Mouse (Mus musculus) layer of hippocampus, adult 11-12 months (tissue): ENCODE measurements at regions not wholly inside any gene's neighbourhood (a gene's known extent, or its start where the extent isn't known, plus 50 kb on each side); places are given as distances from the start of the nearest gene placed in this dataset.

Source experiments
- DNase-seq: peaks from one replicate; pipeline ENCODE4 v3.0.0; 2022; ENCODE audit warnings: low spot score

DNA sequence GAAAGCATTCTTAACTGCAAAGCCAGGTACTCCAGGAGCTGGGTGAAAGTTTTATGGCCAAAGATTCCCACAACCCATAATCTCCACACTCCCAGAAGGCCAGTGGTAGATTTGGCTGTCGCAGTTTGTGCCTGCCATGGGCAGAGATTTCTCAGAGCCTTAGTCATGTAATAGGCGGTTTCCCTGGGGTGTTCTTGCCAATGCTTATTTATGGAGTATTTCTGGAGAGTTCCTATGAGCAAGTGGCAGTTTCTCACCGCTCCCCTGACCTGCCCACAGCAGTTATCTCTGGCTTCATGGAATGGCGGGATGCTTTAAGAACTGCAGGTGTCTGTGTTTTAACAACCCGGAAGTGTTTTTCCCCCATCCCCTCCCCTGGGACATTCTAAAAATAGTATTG lies 179.8 kb downstream of the 4933412E24Rik start:
- DNase-seq, result no peak

DNA sequence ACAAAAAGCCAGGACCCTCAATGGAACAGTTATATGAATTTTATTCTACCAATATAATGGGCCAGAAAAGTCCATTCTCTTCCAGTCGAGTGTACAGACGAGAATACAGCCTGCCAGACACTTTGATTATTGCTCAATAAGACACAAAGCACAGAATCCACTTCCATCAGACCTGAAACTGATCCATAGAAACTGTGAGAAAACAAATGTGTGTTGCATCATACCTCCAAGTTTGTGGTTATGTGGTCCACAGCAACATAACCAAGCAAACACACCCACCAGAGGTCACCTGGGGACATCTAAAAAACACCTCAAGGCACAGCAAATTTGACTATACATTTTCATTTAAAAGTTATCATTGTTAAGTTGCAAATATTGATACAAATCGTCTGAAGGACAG lies 183.2 kb downstream of the 4933412E24Rik start:
- no peak for DNase-seq

DNA sequence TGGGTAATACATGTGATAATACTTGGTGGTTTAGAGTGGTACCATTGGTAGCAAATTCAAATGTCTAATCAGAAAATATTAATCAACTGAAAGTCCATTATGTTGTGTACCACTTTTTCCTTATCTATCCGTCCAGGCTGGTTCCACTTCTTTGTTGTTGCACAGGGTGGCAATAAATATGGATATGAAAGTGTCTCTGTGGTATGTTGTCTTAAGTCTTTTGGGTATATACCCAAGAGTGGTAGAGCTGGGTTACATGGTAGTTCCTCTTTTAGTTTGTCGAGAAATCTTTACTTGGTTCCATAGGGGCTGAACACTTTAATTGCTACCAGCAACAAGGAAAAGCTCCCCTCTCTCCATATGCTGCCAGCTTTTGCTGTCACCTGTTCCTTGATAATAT lies 184.9 kb downstream of the 4933412E24Rik start:
- no peak for DNase-seq

DNA sequence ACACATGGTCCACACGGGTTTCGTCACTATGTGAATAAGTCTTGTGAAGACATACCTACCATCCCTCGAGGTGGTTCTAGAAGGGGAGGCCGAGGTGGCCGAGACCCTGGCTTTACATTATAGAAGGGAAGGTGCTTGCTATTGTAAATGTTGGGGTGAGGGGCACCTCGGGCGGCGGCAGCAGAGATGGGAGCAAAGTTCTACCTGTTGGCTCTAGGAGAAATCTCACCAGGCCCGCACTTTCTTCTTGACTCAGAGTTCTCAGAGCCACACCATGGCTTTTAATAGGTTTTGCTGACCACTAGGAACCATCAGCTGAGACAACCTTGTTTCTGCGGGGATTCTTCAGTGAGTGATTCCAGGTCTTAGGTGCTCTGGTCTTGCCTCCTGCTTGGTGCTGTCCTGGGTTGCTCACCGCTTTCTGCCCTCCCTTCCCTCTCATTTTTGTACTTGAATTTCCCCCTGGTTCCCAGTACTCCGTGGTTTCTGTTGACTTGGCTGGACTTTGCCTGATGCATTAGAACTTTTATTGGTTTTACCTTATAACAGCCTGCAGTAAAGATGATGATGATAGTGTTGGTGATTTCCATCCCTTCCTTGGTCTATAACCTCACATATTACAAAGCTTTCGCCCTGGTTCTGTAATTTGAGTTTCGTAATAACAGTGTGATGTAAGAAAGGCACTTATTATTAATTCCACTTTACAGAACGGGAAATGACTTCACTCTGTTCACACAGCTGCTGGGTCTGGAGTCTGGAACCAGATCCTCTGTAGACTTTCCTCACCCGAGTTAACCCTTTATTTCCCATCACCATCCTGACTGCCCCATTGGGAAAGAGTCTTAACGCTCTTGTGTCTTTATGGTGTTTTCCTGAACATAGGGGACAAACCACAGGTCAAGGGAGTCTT lies 185.6 kb downstream of the 4933412E24Rik start:
- DNase-seq, result no peak

DNA sequence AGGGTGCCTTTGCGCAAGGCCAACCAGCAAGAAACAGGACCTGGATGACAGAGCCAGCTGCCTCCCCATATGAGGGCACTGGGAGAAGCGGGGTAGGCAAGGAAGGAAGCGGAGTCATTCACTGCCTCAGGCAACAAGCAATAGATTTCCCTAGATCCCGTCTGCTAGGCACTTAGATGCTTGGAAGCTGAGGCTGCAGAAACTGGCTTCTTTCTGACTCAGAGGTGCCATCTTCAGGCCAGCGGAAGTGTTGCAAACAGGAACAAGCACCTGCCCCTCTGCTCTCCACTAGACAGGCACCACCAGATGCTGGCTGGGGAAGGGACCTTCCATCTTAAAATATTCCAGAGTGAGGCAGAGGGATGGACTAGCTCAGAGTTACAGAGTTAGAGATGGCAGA lies 188.0 kb downstream of the 4933412E24Rik start:
- peak; percentile 82 for DNase-seq

DNA sequence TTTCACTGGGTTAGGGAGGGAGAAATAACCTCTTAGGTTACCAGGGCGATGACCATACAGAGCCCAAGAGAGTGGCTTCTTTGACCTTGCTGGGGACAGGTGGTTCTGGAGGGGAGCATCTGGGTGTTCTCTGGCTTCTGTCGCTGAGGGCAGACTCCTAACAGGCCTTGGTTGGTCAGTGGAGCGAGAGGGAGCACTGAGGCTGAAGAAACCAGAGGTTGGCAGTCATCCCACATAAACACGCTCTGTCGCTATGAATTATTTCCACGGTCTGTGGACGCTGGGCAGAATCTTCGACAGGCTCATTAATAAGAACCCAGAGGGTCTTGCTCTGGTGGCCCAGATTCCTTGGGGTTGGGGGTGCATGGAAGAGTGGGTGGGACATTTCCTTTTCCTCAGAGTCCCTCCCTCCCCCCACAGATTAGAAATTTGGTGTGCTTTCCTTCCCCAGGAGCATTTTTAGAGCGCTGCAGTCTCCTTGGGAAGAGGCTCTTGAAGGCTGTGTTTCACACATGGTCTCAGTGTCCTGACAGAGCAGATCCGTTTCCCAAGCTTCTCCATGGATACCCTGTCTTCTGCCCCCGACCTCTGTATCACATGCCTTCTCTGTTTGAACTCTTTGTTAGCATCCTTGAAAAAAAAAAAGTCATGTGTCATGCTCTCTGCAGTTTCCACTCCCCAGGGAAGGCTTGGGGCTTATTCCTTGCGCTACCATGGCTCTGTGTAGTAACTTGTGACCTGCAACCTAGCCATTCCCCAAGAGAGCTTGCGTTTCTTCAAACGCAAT lies 190.1 kb downstream of the 4933412E24Rik start:
- DNase-seq, result no peak

DNA sequence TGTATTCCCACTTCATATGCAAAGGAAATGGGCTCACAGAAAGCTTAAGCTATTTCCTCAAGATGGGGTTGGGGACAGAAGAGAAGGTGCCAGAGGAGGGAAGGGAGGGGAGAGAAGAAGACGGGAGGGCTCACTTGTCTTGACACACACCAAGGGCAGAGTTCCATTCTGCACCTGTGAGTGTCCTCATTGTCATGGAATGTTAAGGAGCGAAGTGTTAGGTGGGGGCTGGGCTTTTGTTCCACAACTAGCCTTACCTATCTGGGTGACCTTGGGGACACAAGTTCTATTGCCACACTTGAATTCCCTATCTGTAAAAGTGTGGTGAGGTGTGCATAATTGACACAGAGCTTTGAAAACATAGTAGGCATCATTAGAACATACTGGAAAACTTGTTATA lies 192.5 kb downstream of the 4933412E24Rik start:
- no peak for DNase-seq

DNA sequence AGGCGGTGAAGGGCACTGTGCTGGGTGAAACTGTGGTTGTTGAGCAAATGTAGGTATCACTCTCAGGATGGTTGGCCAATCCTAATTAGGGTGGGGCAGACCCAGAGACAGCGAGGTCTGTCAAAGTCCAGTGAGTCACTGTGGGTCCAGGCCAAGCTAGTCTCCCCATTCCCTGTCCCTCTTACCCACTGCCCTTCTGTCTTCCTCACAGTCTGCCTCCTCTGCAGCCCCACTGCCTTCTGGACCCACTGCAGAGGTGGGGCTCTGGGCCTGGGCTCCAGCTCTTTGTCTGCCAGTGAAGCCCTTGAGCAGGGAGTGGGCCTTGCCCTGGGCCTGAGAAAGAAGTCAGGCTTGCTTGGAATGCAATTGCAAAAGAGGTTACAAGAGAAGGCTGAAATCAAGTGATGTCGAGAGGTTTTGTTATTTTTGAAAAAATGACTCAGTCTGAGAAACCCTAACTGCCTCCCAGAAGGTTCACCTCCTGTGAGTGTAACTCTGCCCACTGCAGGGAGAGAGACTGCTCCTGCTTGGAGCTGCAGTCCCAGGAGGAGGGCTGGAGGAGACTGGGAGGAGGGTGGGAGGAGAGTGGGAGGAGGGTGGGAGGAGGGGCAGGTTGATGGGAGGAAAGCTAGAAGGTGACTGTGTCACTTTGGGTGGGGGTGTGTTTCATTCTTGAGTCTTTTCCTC lies 193.3 kb downstream of the 4933412E24Rik start:
- DNase-seq, result no peak

DNA sequence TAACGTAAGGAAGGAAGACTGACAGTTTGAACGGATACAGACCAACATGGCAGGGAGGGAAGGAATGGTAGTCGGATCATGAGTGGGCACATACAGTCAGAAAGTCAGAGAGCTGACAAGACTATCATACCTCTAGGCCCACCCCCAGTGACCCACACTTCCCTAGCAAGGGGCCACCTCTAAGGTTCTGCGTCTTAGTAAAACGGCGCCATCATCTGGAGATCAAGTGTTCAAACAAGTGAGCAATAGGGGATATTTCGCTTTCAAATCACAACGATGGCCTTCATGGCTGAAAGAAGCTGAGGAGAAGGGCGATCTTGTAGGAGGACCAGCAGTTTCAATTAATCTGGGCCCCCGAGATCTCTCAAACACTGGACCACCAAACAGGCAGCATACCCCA lies 196.1 kb downstream of the 4933412E24Rik start:
- DNase-seq, result no peak

DNA sequence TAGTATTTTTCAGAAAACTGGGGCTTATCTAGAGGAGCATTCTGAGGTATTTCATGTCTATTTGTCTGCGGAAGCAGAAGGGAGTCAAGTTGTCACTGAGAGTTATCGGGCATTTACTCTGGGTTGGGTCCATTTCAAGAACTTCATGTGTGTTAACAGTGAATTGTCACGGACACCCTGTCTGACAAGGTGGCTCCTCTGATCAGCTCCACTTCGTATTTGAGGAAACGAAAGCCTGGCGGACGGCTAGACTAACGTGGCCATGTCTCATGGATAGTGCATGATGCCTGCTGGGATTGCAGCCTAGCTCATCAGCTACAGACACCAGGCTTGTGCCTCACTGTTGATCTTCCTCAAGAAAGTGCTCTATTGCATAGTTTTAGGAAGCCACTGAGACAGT lies 200.4 kb downstream of the 4933412E24Rik start:
- DNase-seq, result no peak

DNA sequence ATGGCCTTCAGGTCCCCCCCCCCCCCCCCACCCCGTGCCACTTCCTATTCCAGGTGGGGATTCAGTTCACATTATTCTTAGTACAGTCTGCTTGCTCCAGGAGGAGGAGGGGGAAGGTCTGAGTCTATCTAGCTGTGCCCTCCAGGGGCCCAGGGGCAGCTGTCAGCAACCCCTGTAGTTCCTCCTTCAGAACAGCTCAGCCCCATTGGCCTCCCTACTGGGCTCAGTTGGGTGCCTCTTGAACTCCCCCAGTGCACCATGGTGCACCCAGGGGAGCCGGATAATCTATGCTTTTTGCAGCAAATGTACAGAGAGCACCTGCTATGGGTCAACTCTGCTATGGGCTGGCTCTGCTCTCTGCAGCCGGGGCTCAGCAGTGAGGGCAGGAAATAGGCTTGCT lies 204.8 kb downstream of the 4933412E24Rik start:
- no peak for DNase-seq

DNA sequence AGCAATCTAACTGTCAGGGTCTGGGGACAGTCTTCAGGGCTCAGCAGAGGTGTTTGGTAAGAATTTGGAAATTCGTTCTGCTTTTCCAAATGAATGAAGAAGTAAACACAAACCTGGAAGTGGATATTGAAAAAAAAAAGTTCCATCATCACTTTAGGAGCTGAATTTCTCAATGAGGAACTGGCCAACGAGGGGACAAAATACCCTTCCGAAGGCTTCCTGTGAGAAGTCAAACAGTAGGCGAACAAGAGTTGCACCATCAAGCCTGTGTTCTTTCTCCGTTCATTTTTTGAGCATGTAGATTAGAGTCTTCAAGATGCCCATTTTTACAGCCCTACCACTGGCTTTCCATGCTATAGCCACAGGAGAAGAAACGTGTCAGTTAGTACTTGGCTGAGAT lies 207.1 kb downstream of the 4933412E24Rik start:
- DNase-seq, result no peak

DNA sequence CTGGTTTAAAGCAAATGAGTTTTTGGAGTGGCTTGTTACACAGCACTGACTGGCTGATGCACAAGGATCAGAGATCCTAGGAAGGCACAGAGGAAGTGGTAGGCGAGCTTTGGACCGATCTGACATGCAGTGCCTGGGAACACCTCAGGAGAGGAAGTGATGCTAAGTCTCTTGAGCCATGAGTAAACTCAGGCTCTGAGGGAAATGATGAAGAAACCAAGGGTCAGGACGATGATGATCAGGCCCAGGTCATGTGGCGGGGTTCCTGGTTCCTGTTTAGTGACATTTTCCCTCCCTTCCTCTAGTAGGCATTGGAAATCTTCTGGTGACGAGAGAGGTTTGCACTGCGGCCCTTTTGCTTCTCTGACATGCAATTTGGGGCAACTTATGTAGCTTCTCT lies 208.7 kb downstream of the 4933412E24Rik start:
- DNase-seq, result no peak

DNA sequence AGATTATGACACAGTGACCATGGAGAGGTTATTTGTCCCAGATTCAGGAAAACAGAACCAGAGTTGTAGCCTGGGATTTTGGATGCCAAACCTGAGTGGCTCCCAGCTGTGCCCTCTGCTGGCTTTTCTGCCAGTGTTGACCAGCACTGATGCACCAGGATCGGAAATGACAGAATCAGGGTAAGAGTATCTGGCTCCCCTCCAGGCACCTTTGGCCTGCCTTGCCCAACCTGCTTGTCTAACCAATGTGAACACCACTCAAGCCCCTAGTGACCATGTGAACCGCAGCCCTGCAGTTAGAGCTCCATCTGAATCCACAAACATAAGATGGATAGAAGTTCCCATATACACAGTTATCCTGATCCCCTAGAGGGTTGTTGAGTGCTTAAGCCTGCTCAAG lies 210.6 kb downstream of the 4933412E24Rik start:
- no peak for DNase-seq

DNA sequence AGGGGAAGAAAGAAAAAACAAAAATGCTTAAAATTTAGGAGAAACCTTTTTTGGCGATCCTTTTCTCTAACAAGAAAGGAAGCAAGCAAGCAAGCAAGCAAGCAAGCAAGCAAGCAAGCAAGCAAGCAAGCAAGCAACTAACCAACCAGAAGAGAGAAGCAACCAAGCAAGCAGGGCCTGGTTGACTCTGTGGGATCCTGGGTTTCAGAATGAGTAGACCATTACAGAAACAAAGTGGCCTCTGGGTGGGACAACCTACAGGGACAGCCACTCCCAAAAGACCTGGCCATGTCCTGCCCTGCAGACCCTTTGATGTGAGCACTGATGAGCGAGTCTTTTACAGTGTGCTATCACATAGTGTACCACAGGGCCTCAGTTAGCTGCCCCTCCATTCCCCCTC lies 211.6 kb downstream of the 4933412E24Rik start:
- DNase-seq, result no peak

DNA sequence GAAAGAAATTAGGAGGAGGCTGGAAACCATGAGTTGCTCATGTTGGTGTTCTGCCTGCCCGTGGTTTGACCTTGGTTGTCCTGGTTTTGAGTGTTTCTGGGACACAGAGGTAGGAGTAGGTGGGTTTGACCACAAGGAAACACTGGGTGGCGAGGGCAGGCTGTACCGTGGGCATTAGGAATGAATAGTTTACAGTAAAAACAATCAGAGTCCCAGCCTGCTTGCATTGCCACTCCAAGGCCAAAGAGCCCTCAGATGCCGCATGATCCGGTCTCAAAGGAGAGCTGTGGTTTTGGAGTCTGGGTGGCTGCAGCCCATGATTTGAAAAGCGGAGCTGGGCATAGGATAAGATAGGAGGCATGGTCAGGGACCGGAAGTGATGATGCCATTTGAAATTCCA lies 212.0 kb downstream of the 4933412E24Rik start:
- no peak for DNase-seq

DNA sequence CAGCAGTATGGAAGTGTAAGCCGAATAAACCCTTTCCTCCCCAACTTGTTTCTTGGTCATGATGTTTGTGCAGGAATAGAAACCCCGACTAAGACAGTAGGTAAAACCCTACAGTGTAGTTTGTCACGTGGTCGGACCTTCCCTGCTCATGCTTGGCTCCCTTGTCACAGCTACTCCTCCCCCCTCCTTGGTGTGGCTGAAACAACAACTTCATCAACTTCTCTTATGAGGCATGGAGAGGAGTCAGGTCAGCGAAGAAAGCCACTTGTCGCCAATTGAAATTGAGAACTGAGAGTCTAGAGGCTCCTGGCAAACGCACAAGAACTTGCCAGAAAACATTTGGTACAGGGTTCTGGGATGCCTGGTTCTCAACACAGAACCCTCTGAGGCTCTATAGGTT lies 214.1 kb downstream of the 4933412E24Rik start:
- no peak for DNase-seq

DNA sequence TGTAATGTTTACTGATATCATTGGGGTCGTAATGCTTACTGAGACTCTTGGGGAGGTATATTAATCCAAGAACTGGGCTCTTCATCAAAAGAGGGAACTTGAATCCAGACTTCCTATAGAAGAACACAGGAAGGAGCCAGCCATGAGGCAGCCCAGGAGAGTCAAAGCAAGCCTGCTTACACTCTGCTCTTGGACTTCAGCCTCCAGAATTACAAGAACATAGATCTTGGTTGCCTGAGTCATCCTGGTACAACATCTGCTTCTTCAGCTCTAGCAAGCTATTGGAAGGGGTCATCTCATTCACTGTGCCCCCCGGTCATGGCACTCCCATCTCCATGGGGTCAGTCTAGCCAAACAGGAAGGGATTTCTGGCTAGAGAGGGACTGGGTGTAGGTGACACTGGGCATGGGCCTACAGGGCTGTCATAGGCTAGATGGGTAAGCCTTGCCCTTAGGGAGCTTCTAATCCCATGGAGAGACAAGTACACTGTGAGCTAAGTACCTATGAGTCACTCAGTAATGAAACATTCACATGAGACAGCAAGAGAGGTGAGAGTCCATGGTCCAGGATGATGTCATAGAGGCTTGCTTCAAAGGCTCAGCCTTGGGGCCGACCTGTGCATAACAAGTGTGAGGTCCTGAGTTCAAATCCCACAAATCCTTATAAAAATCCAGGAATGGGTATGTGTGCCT lies 217.1 kb downstream of the 4933412E24Rik start:
- DNase-seq, result no peak

DNA sequence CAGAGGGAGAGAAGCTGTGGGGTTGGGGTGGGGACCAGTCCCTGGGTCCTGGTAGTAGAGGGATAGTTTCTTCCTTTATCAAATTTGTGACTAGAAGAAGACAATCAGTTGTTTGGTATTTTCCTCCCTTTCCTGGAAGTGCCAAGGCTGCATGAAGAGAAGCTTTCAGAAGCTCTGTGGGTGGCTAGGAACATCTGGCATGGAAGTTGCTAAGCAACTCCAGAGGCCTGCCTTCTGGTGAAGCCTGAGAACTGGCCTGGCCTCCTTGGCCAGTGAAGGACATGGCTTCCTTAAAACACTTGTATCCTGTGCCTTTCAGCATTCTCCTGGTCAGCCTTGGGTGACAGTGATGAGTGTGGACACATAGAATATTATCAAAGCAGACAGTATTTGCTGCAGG lies 217.9 kb downstream of the 4933412E24Rik start:
- DNase-seq, result no peak

DNA sequence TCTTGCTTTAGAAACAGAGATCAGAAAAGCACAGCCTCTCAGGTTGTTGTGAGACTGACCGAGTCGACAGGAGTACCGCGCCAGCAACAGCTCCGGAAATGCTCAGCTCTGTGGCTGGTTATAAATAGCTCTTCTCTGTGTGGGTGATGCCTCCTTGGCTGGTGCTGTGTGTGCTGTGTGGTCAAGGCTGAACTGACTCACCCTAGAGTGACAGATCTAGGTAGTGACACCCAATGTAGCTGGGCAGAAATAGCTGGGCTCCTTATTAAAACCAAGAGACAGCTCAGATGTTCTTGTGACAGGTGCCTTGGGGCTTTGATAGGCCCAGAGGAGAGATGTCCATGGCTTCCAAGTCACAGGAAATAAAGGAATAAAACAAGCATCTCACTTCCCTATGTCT lies 220.7 kb downstream of the 4933412E24Rik start:
- peak; percentile 49 for DNase-seq

DNA sequence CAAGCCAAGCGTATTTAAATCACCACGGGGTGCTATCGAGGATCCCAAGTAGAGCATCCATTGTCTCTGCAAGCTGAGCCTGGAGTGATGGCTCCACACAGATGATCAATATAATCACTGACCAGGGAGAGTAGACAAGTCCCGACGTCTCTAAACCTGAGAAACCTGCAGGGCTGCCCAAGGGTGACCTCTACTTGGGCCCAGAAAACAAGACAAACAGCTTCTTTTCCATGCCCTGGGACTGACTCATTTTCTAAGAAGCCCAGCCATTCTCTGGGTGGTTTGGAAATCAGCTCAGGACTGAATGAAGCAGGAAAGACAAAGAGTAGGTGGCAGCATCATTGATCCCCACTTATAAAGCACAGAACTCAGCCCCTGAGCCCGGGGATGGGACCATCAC lies 221.5 kb downstream of the 4933412E24Rik start:
- DNase-seq, result no peak
